Mouse (Mus musculus): ENCODE data around the gene Otulin. TPM values are rescaled to one million over a fixed set of nuclear protein-coding genes. Genes with fewer than 3 reads are reported as not detected.

Otulin gene
- polyA plus RNA-seq, 1 experiment, result 23.7 TPM

- Histone ChIP-seq H3K4me1 (ENCODE audit: control insufficient read depth, insufficient read depth, low read length) (no peaks in the 10 kb centered on the region), H3K4me3 (replicated peaks; ENCODE audit: extremely low read depth, low read depth, low read length) (no peak overlapping the region)
- DNase-seq, result no peak
- 66% methylated on average over 9 of the region's 9 CpGs for WGBS
- no peak for TF ChIP-seq CTCF (IDR thresholded peaks at IDR 0.05; ENCODE audit: insufficient read depth, low read length)
- no peak for TF ChIP-seq POLR2A (IDR thresholded peaks at IDR 0.05; ENCODE audit: borderline replicate concordance, extremely low read depth, low read depth, low read length)
Measured at GRCm38 (mm10) chr15:27550358-27550992, 80.0 kb downstream of the Otulin start.

- no peak for DNase-seq
- WGBS, result 57% methylated on average over 7 of the region's 7 CpGs
- H3K4me3 ChIP-seq (replicated peaks; ENCODE audit: extremely low read depth, low read depth, low read length), result no peak overlapping the region
- no peaks in the 10 kb centered on the region for H3K4me1 ChIP-seq (ENCODE audit: control insufficient read depth, insufficient read depth, low read length)
- TF ChIP-seq CTCF (IDR thresholded peaks at IDR 0.05; ENCODE audit: insufficient read depth, low read length) (no peak), POLR2A (IDR thresholded peaks at IDR 0.05; ENCODE audit: borderline replicate concordance, extremely low read depth, low read depth, low read length) (no peak)
Measured at GRCm38 (mm10) chr15:27549878-27550277, 80.6 kb downstream of the Otulin start.

- no peak for DNase-seq
- TF ChIP-seq CTCF (IDR thresholded peaks at IDR 0.05; ENCODE audit: insufficient read depth, low read length), result no peak
- no peak for TF ChIP-seq POLR2A (IDR thresholded peaks at IDR 0.05; ENCODE audit: borderline replicate concordance, extremely low read depth, low read depth, low read length)
- no peak overlapping the region for H3K4me3 ChIP-seq (replicated peaks; ENCODE audit: extremely low read depth, low read depth, low read length)
- no peaks in the 10 kb centered on the region for H3K4me1 ChIP-seq (ENCODE audit: control insufficient read depth, insufficient read depth, low read length)
- 76% methylated on average over 10 of the region's 10 CpGs for WGBS
Measured at GRCm38 (mm10) chr15:27549071-27549470, 81.4 kb downstream of the Otulin start.

- WGBS, result 73% methylated on average over 6 of the region's 6 CpGs
- DNase-seq, result no peak
- Histone ChIP-seq H3K4me3 (replicated peaks; ENCODE audit: extremely low read depth, low read depth, low read length) (no peak overlapping the region), H3K4me1 (ENCODE audit: control insufficient read depth, insufficient read depth, low read length) (no peaks in the 10 kb centered on the region)
- TF ChIP-seq CTCF (IDR thresholded peaks at IDR 0.05; ENCODE audit: insufficient read depth, low read length), result no peak
- TF ChIP-seq POLR2A (IDR thresholded peaks at IDR 0.05; ENCODE audit: borderline replicate concordance, extremely low read depth, low read depth, low read length), result no peak
Measured at GRCm38 (mm10) chr15:27548110-27548509, 82.4 kb downstream of the Otulin start.

- no peak for DNase-seq
- H3K4me1 ChIP-seq (ENCODE audit: control insufficient read depth, insufficient read depth, low read length), result no peaks in the 10 kb centered on the region
- WGBS, result 75% methylated on average over 10 of the region's 10 CpGs
- H3K4me3 ChIP-seq (replicated peaks; ENCODE audit: extremely low read depth, low read depth, low read length), result no peak overlapping the region
- TF ChIP-seq CTCF (IDR thresholded peaks at IDR 0.05; ENCODE audit: insufficient read depth, low read length) (no peak), POLR2A (IDR thresholded peaks at IDR 0.05; ENCODE audit: borderline replicate concordance, extremely low read depth, low read depth, low read length) (no peak)
Measured at GRCm38 (mm10) chr15:27545203-27545602, 85.3 kb downstream of the Otulin start.

- no peak for TF ChIP-seq POLR2A (IDR thresholded peaks at IDR 0.05; ENCODE audit: borderline replicate concordance, extremely low read depth, low read depth, low read length)
- no peak overlapping the region for H3K4me3 ChIP-seq (replicated peaks; ENCODE audit: extremely low read depth, low read depth, low read length)
- no peak for DNase-seq
- 77% methylated on average over 9 of the region's 9 CpGs for WGBS
- H3K4me1 ChIP-seq (ENCODE audit: control insufficient read depth, insufficient read depth, low read length), result no peaks in the 10 kb centered on the region; the same call in 1 of the 2 replicates
Measured at GRCm38 (mm10) chr15:27539745-27540144, 90.7 kb downstream of the Otulin start.

GRCm38 (mm10) chr15:27537519-27538223 is 92.8 kb downstream of the Otulin start:
- no peak overlapping the region for H3K4me3 ChIP-seq (replicated peaks; ENCODE audit: extremely low read depth, low read depth, low read length)
- TF ChIP-seq POLR2A (IDR thresholded peaks at IDR 0.05; ENCODE audit: borderline replicate concordance, extremely low read depth, low read depth, low read length) (no peak), CTCF (IDR thresholded peaks at IDR 0.05; ENCODE audit: insufficient read depth, low read length) (no peak)
- H3K4me1 ChIP-seq (ENCODE audit: control insufficient read depth, insufficient read depth, low read length), result no peaks in the 10 kb centered on the region; the same call in 1 of the 2 replicates
- WGBS, result 61% methylated on average over 4 of the region's 4 CpGs
- no peak for DNase-seq

- DNase-seq, result no peak
- TF ChIP-seq POLR2A (IDR thresholded peaks at IDR 0.05; ENCODE audit: borderline replicate concordance, extremely low read depth, low read depth, low read length) (no peak), CTCF (IDR thresholded peaks at IDR 0.05; ENCODE audit: insufficient read depth, low read length) (no peak)
- WGBS, result 44% methylated on average over 5 of the region's 5 CpGs
- Histone ChIP-seq H3K4me3 (replicated peaks; ENCODE audit: extremely low read depth, low read depth, low read length) (no peak overlapping the region), H3K4me1 (ENCODE audit: control insufficient read depth, insufficient read depth, low read length) (no peaks in the 10 kb centered on the region; the same call in 1 of the 2 replicates)
Measured at GRCm38 (mm10) chr15:27536771-27537170, 93.7 kb downstream of the Otulin start.

- no peak for TF ChIP-seq CTCF (IDR thresholded peaks at IDR 0.05; ENCODE audit: insufficient read depth, low read length)
- TF ChIP-seq POLR2A (IDR thresholded peaks at IDR 0.05; ENCODE audit: borderline replicate concordance, extremely low read depth, low read depth, low read length), result no peak
- DNase-seq, result no peak
- 90% methylated on average over 7 of the region's 7 CpGs for WGBS
Measured at GRCm38 (mm10) chr15:27536186-27536585, 94.3 kb downstream of the Otulin start.

GRCm38 (mm10) chr15:27535681-27536080 is 94.8 kb downstream of the Otulin start:
- H3K4me1 ChIP-seq (ENCODE audit: control insufficient read depth, insufficient read depth, low read length), result no peaks in the 10 kb centered on the region; the same call in 1 of the 2 replicates
- DNase-seq, result no peak
- 77% methylated on average over 4 of the region's 4 CpGs for WGBS
- no peak for TF ChIP-seq CTCF (IDR thresholded peaks at IDR 0.05; ENCODE audit: insufficient read depth, low read length)
- TF ChIP-seq POLR2A (IDR thresholded peaks at IDR 0.05; ENCODE audit: borderline replicate concordance, extremely low read depth, low read depth, low read length), result no peak
- H3K4me3 ChIP-seq (replicated peaks; ENCODE audit: extremely low read depth, low read depth, low read length), result no peak overlapping the region

More at GRCm38 (mm10) chr15:27536186-27536585, 94.3 kb downstream of the Otulin start:
- H3K4me3 ChIP-seq (replicated peaks; ENCODE audit: extremely low read depth, low read depth, low read length), result no peak overlapping the region
- no peaks in the 10 kb centered on the region; the same call in 1 of the 2 replicates for H3K4me1 ChIP-seq (ENCODE audit: control insufficient read depth, insufficient read depth, low read length)

Measured in lung, adult 2 months (tissue).